Mouse (Mus musculus) left cerebral cortex, postnatal 14 days (tissue): ENCODE results near the gene Ccdc88c. TPM values are rescaled to one million over a fixed set of nuclear protein-coding genes. Genes with fewer than 3 reads are reported as not detected.
A peak's percentile ranks its signal among the peaks of the same experiment; 100 is the strongest.

Experiments
- DNase-seq, 2 experiments: peaks; one replicate each; pipeline ENCODE4 v3.0.0; 2021 to 2022; ENCODE audit warnings: low spot score in 2 of 2, mixed read lengths in 1 of 2
- intact Hi-C: fragments of 180-260 bp; cut with DNase I; formaldehyde crosslinking; loops from one replicate; pipeline ENCODE4 v1.15.1; 2025
- total RNA-seq, 2 experiments: library from RNA; stranded (reverse); gene quantifications; 2 replicates each; pipeline ENCODE4 v1.2.3; 2021

Ccdc88c gene
- total RNA-seq, 2 experiments from 2014 or later, result 21.6 to 22.4 TPM

DNA sequence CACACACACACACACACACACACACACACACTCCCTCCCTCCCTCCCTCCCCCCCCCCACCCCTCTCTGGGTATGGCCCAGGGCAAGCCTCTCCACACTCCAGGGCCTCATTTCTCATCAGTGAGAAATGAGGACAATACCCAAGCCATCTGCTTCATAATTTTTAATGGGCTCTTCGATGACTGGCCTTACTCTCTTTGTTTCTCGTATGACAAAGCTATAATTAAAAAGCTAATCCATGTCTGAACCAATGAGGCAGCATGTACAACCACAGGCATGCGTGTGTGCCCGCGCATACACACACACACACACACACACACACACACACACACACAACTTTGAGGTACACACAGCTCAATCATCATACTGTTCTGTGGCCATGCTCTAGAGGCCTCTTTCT, 23.9 kb downstream of the Ccdc88c start:
- intact Hi-C loops, result no loop called here
- no peak for DNase-seq

DNA sequence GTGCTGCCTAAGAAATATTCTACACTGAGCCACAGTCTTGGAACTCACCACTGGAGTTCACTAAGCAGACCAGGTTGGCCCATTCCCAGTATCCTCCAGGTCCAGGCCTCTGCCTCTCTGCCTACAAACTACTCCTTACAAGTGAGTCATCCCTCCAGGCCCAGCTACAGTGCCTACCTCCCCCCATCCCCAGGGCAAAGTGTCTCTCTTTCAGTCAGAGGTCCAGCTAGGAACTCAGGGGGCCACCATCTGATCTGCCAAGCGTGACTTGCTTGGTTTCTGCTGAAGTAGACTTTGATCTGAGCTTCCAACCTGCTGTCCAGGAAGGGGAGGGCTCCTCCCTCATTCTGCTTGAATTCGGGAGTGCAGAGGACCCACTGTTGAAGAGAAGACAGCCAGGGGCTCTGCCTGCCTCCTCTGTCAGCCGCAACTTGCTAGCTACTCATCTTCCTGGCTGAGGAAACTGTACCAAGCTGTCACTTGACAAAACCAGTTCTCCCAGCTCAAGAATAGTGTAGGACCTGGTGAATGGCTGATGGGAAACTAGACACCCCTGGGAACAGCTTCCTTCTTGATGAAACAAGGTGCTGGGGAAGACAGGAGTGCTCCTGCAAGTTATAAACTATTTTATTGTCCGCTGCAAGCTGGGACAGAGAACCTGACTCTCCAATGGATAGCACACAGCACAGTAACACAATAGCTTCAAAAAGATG, 25.9 kb downstream of the Ccdc88c start:
- intact Hi-C loops, result no loop called here
- no peak for DNase-seq

- no peak for DNase-seq
- intact Hi-C loops, result no loop called here
Measured at GRCm38 (mm10) chr12:100999061-100999954, 29.5 kb downstream of the Ccdc88c start.

DNA sequence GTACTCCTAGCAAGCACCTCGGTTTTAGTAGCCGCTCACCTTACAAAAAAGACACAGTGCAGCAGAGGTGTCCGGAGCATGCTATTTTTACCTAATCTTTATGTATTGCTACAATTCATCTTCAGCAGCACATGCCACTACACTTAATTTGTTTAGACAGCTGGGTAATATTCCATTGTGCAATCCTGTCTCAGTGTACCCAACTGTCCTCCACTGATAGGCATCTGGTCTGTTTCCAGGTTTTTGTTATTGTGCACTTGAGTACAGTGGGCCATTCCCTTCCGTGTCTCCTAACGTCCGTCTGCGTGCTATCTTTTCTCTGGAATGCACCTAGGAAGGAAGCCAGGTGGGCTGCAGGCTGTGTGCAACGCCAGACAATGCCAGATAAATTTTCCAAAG, 30.3 kb downstream of the Ccdc88c start:
- DNase-seq, result no peak
- intact Hi-C loops, result no loop called here

GRCm38 (mm10) chr12:100997830-100998563, 30.9 kb downstream of the Ccdc88c start:
- intact Hi-C loops, result no loop called here
- DNase-seq, result no peak

DNA sequence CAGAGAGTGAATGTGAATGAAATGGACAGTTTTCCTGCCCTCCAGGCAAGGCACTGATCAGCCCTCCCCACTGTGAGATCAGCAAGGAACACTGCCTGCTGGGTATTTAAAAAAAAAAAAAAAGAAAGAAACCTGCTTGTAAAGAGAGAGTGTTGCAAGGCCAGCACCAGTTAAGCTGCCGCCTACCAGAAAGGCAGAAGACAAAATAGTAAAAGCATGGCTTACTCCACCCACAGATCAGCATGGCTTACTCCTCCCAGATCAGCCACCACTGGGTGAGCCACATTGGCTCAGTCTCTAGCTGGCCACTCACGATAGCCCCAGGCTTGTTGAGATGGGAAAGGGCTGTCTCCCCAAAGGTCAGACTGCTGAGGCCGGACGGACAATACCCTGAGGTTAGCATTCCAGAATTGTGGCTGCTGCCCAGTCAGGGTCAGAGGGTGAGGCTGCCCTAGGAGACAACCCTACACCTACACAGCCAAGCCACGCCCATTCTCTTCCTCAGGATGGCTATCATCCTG, 32.4 kb downstream of the Ccdc88c start:
- intact Hi-C loops, result no loop called here
- peak; percentile 51 to 75 for DNase-seq

DNA sequence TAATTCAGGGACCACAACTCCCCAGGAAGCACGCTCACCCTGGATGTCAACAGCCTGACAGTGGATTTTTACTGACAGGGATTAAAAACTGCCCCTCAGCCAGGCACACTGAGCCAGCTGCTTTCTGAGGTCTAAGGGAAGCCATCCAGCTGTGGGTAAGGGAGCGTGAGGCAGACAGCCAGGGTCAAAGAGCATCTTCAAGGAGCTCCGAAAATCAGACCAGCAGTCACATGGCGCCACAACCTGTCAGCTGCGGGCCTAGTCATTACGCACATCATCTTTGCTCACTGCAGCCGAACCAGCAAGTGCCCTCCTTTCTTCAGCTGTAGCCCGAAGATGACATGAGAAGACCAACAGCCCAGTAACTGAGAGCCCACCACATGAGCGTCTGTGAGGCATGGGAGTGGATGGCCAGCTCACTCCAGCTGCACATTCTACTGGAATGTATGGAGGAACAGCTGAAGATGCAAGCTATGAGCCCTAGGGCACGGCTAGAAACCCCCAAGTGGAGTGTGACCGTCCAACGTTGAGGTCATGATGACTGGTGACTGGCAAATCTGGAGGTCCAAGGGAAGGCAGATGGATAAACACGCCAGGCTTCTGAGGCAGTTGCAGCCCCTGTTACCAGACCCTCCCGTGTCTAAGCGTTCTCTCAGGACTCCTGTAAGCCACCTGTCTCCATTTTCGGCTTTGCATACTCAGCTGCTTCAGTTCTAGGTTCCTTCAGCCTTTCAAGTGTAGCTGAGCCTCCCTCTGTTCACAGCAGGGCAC, 33.1 kb downstream of the Ccdc88c start:
- intact Hi-C loops, result no loop called here
- DNase-seq, result no peak

GRCm38 (mm10) chr12:100994140-100995015, 34.5 kb downstream of the Ccdc88c start:
- intact Hi-C loops, result no loop called here

GRCm38 (mm10) chr12:100993146-100993545, 35.7 kb downstream of the Ccdc88c start:
- intact Hi-C loops, result no loop called here
- no peak for DNase-seq

More at GRCm38 (mm10) chr12:100994140-100995015, 34.5 kb downstream of the Ccdc88c start:
- no peak for DNase-seq

- intact Hi-C loops, result no loop called here
- no peak for DNase-seq
Measured at GRCm38 (mm10) chr12:100992505-100992904, 36.4 kb downstream of the Ccdc88c start.

DNA sequence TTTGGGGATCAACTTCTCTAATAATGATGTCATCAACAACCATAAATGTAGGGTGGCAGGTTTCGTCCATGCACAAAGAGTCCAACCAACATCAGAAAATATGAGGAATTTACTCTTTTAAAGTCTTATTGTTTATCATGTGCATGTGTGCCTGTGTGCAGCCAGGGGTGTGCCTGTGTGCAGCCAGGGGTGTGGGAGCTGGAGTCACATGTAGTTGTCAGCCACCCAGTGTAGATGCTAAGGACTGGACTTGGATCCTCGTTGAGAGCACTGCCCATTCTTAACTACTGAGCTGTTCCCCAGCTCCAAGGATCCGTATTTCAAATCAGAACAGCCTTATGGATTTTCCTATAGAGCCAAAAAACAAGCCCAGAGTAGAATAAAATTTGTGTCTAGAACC, 37.7 kb downstream of the Ccdc88c start:
- intact Hi-C loops, result no loop called here

DNA sequence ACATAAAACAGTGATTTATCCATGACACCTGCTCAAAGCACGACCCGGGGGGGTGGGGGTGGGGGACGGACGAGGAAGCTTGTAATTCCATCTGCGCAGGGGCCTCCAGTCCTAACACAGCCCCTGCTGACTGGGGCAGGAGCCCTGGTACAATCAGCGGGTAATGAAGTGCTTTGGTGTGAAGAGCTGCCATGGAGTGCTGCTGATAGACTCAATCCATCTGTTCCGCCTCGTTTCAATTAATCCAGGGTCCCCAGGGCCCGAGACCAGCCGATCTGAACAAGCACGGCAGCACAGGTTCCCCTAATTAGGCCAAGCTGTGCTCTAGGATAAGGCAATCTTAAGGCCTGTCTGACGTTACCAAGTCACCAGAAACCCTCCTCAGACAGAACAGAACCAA, 38.6 kb downstream of the Ccdc88c start:
- no peak for DNase-seq

More for the DNA sequence above, 37.7 kb downstream of the Ccdc88c start:
- DNase-seq, result no peak

GRCm38 (mm10) chr12:100989780-100990288, 39.0 kb downstream of the Ccdc88c start:
- intact Hi-C loops, result loop anchor here (2.0 kb wide), 1 partner anchor 39 kb away; the partner anchor contains the start of gene Ccdc88c

More for the DNA sequence above, 38.6 kb downstream of the Ccdc88c start:
- intact Hi-C loops, result no loop called here

GRCm38 (mm10) chr12:100988324-100989130, 40.3 kb downstream of the Ccdc88c start:
- DNase-seq, result peak; percentile 58 to 78

More at GRCm38 (mm10) chr12:100989780-100990288, 39.0 kb downstream of the Ccdc88c start:
- DNase-seq, result no peak

DNA sequence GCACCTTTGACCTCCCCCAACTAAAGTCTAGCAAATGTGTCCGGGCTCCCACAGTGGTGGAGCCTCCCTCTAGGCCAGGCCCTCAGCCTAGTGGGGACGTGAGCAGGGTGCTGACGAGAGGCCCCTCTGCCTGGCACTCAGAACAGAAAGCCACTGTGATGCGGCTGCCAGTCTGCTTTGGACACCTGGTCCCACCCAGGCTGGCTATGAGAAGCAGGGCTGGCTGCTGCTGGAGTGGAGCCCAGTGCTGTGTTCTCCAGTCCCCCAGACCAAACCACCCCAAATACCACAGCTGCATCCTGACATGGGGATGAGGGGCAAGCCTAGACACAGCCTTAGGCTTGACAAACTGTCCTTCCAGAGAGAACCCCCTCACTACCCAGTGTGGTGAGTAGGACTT, 42.4 kb downstream of the Ccdc88c start:
- DNase-seq, result peak; percentile 53 to 68
- intact Hi-C loops, result no loop called here

More at GRCm38 (mm10) chr12:100988324-100989130, 40.3 kb downstream of the Ccdc88c start:
- intact Hi-C loops, result loop anchor here (2.0 kb wide), 1 partner anchor 40 kb away; the partner anchor contains the start of gene Ccdc88c

- intact Hi-C loops, result no loop called here
Measured at GRCm38 (mm10) chr12:100985793-100986157, 43.1 kb downstream of the Ccdc88c start.

More at GRCm38 (mm10) chr12:100985793-100986157, 43.1 kb downstream of the Ccdc88c start:
- DNase-seq, result no peak
